Mouse (Mus musculus) heart, embryonic 16.5 days (tissue): ENCODE measurements around the gene Nkx6-2. TPM values are rescaled to one million over a fixed set of nuclear protein-coding genes. Genes with fewer than 3 reads are reported as not detected.

Source experiments
- ATAC-seq: fragments of 200-750 bp; cut with Nextera tagmentation; replicated peaks from 2 replicates; pipeline ENCODE4 v1.8.0; 2017; ENCODE audit warnings: moderate number of reproducible peaks; ENCODE audit not compliant: insufficient read depth, low FRiP score; ENCODE audit errors: extremely low read depth
- H3K27ac ChIP-seq: fragments of 300-500 bp; sonication (generic); 2 replicates; pipeline ENCODE4 v1.5.1; 2014; ENCODE audit warnings: mild to moderate bottlenecking, low read length, control low read depth, moderate library complexity
- H3K27me3 ChIP-seq: fragments of 300-500 bp; sonication (generic); 2 replicates; pipeline ENCODE4 v1.6.1; 2014; ENCODE audit warnings: low read length, mixed read lengths; ENCODE audit not compliant: control insufficient read depth, insufficient read depth
- H3K36me3 ChIP-seq: fragments of 300-500 bp; sonication (generic); 2 replicates; pipeline ENCODE4 v1.6.1; 2014; ENCODE audit not compliant: control insufficient read depth, insufficient read depth
- H3K4me1 ChIP-seq: fragments of 300-500 bp; sonication (generic); 2 replicates; pipeline ENCODE4 v1.6.1; 2014; ENCODE audit warnings: low read length, mixed read lengths; ENCODE audit not compliant: control insufficient read depth, insufficient read depth
- H3K4me2 ChIP-seq: fragments of 300-500 bp; sonication (generic); 2 replicates; pipeline ENCODE4 v1.6.1; 2014; ENCODE audit warnings: low read depth, mild to moderate bottlenecking, control low read depth, low read length
- H3K4me3 ChIP-seq: fragments of 300-500 bp; sonication (generic); 2 replicates; pipeline ENCODE4 v1.5.1; 2014; ENCODE audit warnings: mild to moderate bottlenecking, control low read depth, low read length
- H3K9ac ChIP-seq: fragments of 300-500 bp; sonication (generic); 2 replicates; pipeline ENCODE4 v1.6.1; 2014; ENCODE audit warnings: low read length, control low read depth
- H3K9me3 ChIP-seq: fragments of 300-500 bp; sonication (generic); replicated peaks from 2 replicates; pipeline ENCODE4 v1.6.1; 2016; ENCODE audit warnings: low read length; ENCODE audit not compliant: control insufficient read depth
- WGBS: fragments of 180-500 bp; shearing (Covaris S2); extraction: QIAGEN DNeasy Blood & Tissue Kit; methylation state at CpG from one replicate; pipeline ENCODE4 v1.1.7; 2014; 5-methylcytosine and 5-hydroxymethylcytosine counted together
- polyA plus RNA-seq: library from polyadenylated mRNA; unstranded; fragments of >200 nt; fragmentation: Nextera tagmentation; extraction: Ambion mirVana; gene quantifications from 2 replicates; pipeline ENCODE4 v1.2.1, GENCODE M21; 2015

The Nkx6-2 gene
- 0.36 and 0.55 TPM in 2 replicates for polyA plus RNA-seq

DNA sequence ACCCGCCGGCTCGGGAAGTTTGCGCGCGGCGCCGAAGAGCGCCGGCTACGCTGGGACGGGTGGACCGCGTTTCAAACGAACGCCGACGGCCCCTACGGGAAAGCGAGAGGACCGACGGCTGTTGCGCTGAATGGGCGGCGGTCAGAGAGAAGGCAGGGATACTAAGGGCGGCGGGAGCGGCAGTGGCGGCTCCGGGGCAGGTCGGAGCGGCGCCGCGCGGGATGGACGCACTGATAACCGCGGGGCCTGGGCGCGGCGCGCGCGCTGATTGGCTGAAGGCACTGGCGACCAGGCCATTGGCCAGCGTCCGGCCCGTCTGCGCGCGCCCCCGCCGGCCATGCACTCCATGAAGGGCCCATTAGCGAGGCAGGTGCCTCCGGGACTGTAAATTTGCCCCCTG, at the start of gene Nkx6-2:
Nkx6-2 (minus strand) TSS at position 203 of the 400 bp plus-strand sequence.
- Histone ChIP-seq H3K4me1 (peaks cover 22% of the 10 kb centered on the region; the same call in 1 of the 2 replicates), H3K4me3 (peak within 1 kb of the TSS; percentile 49), H3K27me3 (peaks cover 91% of the 10 kb centered on the region), H3K9me3 (no peaks in the 10 kb centered on the region), H3K4me2 (peak within 1 kb of the TSS; percentile 71), H3K27ac (no peak within 1 kb of the TSS), H3K36me3 (peaks cover 15% of the 10 kb centered on the region), H3K9ac (peak within 1 kb of the TSS; percentile 16; the same call in 1 of the 2 replicates)
- no peak; the same call in 1 of the 2 replicates for ATAC-seq
- WGBS = under 1% methylated on average over 56 of the region's 56 CpGs

DNA sequence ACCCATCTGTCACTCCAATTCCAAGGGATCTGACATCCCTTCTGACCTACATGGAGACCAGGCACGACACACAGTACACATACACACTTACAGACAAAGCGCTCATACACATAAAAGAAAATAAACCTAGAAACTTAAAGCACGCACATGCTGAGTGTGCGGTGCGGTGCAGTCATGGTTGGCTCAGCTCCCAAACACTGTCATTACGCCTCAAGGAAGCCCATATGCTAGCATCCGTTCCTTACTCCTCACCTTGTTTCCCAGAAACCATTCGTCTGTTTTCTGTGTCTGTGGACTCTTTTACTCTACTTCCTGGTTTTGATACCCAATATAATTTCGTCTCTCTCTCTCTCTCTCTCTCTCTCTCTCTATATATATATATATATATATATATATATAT, 42.6 kb upstream of the Nkx6-2 start:
- ATAC-seq = no peak
- Histone ChIP-seq H3K4me1 (no peaks in the 10 kb centered on the region), H3K27me3 (no peaks in the 10 kb centered on the region; the same call in 1 of the 2 replicates), H3K4me2 (no peak overlapping the region), H3K4me3 (no peak overlapping the region), H3K36me3 (no peaks in the 10 kb centered on the region), H3K9me3 (no peaks in the 10 kb centered on the region), H3K27ac (no peak overlapping the region), H3K9ac (no peak overlapping the region)
- WGBS = 70% methylated on average over 9 of the region's 9 CpGs

DNA sequence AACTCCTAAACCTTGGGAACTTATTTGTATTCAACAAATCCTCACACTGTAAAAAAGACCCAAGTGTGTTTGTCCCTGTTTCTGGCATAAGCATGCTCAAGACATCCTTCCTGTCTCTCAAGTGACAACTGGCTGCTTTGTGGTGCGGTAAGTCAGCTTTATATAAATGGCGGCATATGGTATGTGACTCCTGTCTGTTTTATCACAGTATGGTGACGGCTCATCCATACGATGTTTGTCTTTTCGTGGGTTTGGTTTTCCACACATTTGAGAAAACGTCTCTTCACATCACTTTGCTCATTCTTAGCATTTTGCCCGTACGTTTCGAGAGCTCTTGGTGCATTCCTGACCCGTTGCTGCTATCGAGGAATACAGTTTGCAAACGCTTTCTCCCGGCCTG, 40.0 kb upstream of the Nkx6-2 start:
- 73% methylated on average over 13 of the region's 13 CpGs for WGBS
- Histone ChIP-seq H3K9ac (no peak overlapping the region), H3K4me2 (no peak overlapping the region), H3K4me1 (no peaks in the 10 kb centered on the region), H3K9me3 (no peaks in the 10 kb centered on the region), H3K27me3 (no peaks in the 10 kb centered on the region; the same call in 1 of the 2 replicates), H3K36me3 (no peaks in the 10 kb centered on the region), H3K27ac (no peak overlapping the region), H3K4me3 (no peak overlapping the region)
- no peak for ATAC-seq

DNA sequence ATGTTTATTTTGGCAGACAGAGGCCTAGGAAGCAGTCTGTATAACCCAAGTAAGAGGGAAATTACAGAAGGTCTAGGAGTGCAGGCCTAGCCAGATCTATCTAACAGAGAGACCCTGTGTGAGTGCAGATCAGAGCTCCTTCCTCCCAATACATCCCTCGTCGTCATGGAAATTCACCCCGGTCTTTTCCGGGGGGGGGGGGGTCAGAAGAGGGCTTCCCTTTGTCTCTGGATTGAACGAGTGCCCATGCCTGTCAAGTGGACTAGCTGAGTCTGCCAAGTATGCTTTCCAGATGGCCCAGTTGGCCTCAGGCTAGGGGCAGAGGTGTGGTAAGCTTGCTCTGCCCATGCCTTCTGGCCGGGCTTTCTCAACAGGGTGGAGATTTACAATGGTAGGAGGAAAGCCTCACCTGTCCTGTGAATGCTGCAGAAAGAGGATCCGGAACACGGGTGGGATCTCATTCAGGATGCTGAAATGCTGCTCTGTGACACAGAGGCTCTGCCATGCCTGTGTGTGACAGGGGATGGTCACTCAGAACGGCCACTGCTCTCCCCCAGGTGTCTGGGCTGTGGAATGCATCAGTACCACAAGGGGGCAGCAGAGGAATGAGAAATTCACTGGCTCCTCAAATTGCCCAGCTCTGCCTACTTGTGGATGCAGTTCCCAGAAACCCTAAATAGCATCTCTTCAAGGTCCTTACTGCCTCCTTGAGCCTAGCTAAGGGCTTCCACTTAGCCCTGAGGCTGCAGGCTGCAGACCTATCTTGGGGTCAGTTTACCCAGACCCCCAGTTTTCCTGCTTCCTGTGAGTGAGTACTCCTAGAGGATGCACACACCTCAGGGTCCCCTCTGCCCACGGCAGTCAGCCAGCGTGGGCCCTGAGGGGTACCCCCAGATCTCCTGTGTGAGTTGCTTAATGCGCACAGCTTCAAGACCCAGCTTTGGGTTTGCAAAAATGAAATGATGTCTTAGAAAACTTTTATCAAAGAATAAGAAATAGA, 33.5 kb upstream of the Nkx6-2 start:
- ATAC-seq = no peak
- WGBS = 51% methylated on average over 12 of the region's 12 CpGs
- H3K4me2 ChIP-seq = no peak overlapping the region
- H3K27me3 ChIP-seq = peaks cover 4% of the 10 kb centered on the region; the same call in 1 of the 2 replicates
- no peaks in the 10 kb centered on the region for H3K9me3 ChIP-seq
- no peaks in the 10 kb centered on the region for H3K36me3 ChIP-seq
- no peak overlapping the region for H3K4me3 ChIP-seq
- H3K9ac ChIP-seq = no peak overlapping the region
- no peak overlapping the region for H3K27ac ChIP-seq
- no peaks in the 10 kb centered on the region for H3K4me1 ChIP-seq

DNA sequence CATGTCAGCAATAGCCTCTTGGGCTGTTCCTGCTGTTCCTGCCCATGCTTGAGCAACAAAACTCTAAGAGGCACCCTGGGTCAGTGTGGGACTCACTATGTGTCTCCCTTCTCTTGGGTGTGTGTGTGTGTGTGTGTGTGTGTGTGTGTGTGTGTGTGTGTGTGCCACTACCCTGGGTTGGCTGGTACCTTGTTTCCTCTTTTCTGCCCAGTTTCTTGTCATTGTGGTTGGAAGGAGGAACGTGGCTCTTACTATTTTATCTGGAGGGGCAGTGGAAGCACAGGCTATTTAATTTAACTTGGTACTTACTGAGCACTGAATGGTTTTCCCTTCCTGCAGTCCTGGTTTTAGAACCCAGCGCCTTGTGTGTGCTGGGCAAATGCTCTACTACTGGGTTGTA, 27.7 kb upstream of the Nkx6-2 start:
- H3K9ac ChIP-seq = no peak overlapping the region
- no peaks in the 10 kb centered on the region for H3K36me3 ChIP-seq
- no peaks in the 10 kb centered on the region for H3K9me3 ChIP-seq
- 60% methylated on average over 2 of the region's 2 CpGs for WGBS
- no peak overlapping the region for H3K4me2 ChIP-seq
- H3K4me1 ChIP-seq = no peaks in the 10 kb centered on the region
- H3K27ac ChIP-seq = no peak overlapping the region
- no peaks in the 10 kb centered on the region; the same call in 1 of the 2 replicates for H3K27me3 ChIP-seq
- ATAC-seq = no peak
- no peak overlapping the region for H3K4me3 ChIP-seq

DNA sequence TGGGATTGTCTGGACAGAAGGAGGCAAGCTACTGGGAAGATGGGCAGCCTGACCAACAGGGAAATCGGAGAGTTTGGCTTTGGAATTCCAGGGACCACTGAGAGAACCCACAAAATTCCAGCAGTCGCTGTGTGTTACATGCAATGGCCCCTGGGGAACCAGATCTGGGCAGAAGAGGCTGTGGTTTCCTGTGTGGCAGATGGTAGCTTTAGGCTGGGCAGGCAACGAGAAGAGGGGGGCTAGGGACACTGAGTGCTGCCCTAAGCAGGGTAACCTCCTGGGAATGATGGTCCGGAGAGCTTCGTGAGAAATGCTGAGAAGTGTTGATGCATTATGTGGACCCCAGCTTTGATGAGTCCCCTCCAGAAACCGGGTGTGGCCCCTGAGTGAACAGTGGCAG, 13.3 kb upstream of the Nkx6-2 start:
- no peaks in the 10 kb centered on the region for H3K27me3 ChIP-seq
- ATAC-seq = no peak
- no peaks in the 10 kb centered on the region for H3K4me1 ChIP-seq
- 62% methylated on average over 6 of the region's 6 CpGs for WGBS
- no peaks in the 10 kb centered on the region for H3K9me3 ChIP-seq
- no peaks in the 10 kb centered on the region for H3K36me3 ChIP-seq
- H3K4me2 ChIP-seq = no peak overlapping the region
- H3K27ac ChIP-seq = no peak overlapping the region
- no peak overlapping the region for H3K9ac ChIP-seq
- no peak overlapping the region for H3K4me3 ChIP-seq

DNA sequence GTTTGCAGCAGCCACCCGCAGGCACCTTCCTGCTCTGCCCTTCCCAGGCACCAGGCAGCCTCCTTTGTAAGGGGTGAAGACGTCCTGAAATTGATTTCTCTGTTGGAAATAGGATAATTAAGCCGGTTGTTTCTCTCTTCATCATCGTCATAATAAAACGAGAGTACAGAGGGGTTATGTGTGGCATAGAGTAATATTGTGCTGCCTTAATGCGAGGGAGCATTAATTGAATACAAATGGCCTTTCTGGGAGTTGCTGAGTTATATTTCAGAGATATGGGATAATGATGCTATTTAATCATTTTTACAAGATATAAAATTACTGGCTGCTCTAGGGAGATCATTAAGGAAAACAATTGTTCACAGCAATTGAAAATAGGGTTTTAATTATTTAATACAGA, 12.7 kb upstream of the Nkx6-2 start:
- no peak overlapping the region for H3K4me2 ChIP-seq
- no peaks in the 10 kb centered on the region for H3K4me1 ChIP-seq
- H3K27me3 ChIP-seq = no peaks in the 10 kb centered on the region
- H3K9ac ChIP-seq = no peak overlapping the region
- H3K4me3 ChIP-seq = no peak overlapping the region
- no peak for ATAC-seq
- no peaks in the 10 kb centered on the region for H3K9me3 ChIP-seq
- no peaks in the 10 kb centered on the region for H3K36me3 ChIP-seq
- no peak overlapping the region for H3K27ac ChIP-seq
- WGBS = 67% methylated on average over 6 of the region's 6 CpGs

DNA sequence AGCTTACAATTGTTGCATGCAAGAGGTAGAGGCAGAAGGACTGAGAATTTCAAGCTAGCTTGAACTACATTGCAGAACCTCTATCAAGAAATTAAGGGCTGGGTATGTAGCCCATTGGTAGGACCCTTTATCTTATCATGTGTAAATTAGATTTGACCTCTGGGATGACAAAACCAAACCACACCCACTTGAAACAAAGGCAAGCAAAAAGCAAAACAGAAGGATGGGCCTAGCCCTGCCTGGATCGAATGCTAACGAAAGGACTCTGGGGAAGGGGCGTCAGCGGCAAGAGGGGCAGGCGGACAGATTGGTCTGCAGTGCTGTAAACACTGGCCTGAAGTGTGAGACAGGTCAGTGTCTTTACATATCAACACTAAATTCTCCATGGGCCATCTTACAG, 8.7 kb upstream of the Nkx6-2 start:
- 71% methylated on average over 5 of the region's 5 CpGs for WGBS
- H3K9ac ChIP-seq = no peak overlapping the region
- H3K4me1 ChIP-seq = no peaks in the 10 kb centered on the region
- H3K9me3 ChIP-seq = no peaks in the 10 kb centered on the region
- no peak overlapping the region for H3K27ac ChIP-seq
- H3K4me3 ChIP-seq = no peak overlapping the region
- no peak for ATAC-seq
- no peak overlapping the region for H3K4me2 ChIP-seq
- H3K27me3 ChIP-seq = peaks cover 31% of the 10 kb centered on the region
- H3K36me3 ChIP-seq = no peaks in the 10 kb centered on the region

DNA sequence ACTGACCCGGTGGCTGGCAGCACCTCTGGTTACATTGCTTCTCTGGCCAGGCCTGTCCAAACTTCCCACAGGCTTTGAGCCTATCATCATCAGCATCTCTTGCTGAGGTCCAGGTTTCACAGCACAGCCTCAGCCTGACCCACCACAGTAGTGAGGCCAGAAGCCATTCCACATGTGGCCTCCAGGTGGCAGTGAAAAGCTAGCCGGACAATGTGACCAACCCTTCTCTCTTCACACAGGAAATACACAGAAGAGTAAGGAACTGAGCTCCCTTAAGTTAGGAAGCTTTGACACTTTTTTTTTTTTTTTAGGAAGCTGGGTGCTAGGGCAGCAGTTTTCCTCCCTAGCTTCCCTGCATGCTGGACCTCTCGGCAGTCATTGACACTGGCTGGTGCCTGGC, 7.7 kb upstream of the Nkx6-2 start:
- H3K9ac ChIP-seq = no peak overlapping the region
- no peaks in the 10 kb centered on the region for H3K4me1 ChIP-seq
- H3K9me3 ChIP-seq = no peaks in the 10 kb centered on the region
- no peak overlapping the region for H3K4me3 ChIP-seq
- ATAC-seq = 0 out of 2 replicates have a peak, but pooled peaks have one; percentile 18
- H3K27me3 ChIP-seq = peaks cover 41% of the 10 kb centered on the region
- 43% methylated on average over 3 of the region's 3 CpGs for WGBS
- H3K36me3 ChIP-seq = no peaks in the 10 kb centered on the region
- no peak overlapping the region for H3K4me2 ChIP-seq
- H3K27ac ChIP-seq = no peak overlapping the region
